Mouse (Mus musculus) myocyte (in vitro differentiated cells): ENCODE measurements at regions not wholly inside any gene's neighbourhood (a gene's known extent, or its start where the extent isn't known, plus 50 kb on each side); places are given as distances from the start of the nearest gene placed in this dataset.

ENCODE experiments used
- MAX ChIP-seq: IDR thresholded peaks from one replicate; pipeline ENCODE4 v1.6.1; 2011; ENCODE audit warnings: low read depth, mild to moderate bottlenecking, control low read depth
- MYOG ChIP-seq, 3 experiments: IDR thresholded peaks; one replicate each; pipeline ENCODE4 v1.6.1; 2011; ENCODE audit warnings: control low read depth in 2 of 3, low read depth in 2 of 3, mild to moderate bottlenecking in 2 of 3; ENCODE audit not compliant: insufficient read length in 2 of 3, control insufficient read depth in 1 of 3, insufficient read depth in 1 of 3
- TCF12 ChIP-seq: IDR thresholded peaks from one replicate; pipeline ENCODE4 v1.6.1; 2011; ENCODE audit warnings: mild to moderate bottlenecking, control low read depth; ENCODE audit not compliant: poor library complexity, insufficient read depth, severe bottlenecking

- TF ChIP-seq MAX = no peak
- TF ChIP-seq TCF12 = no peak
- no peak for TF ChIP-seq MYOG (IDR thresholded peaks at IDR 0.05; ENCODE audit: control insufficient read depth in 1 of 3, insufficient read depth in 1 of 3, insufficient read length in 2 of 3, low read depth in 2 of 3)
These were observed 428.7 kb downstream of the Cdh10 start for GRCm38 (mm10) chr15:19247489-19247888.
